Mouse (Mus musculus) colon, adult 2 months (tissue): ENCODE measurements around the gene Naaa. TPM values are rescaled to one million over a fixed set of nuclear protein-coding genes. Genes with fewer than 3 reads are reported as not detected.

Experiments used
- polyA plus RNA-seq: library from polyadenylated mRNA; depleted of rRNA; stranded (reverse); fragments of >200 nt; gene quantifications from 2 replicates; pipeline ENCODE4 v1.2.3, GENCODE M21; 2012; rRNA removed

The Naaa gene
- polyA plus RNA-seq, result 43.0 and 46.2 TPM in 2 replicates

GRCm38 (mm10) chr5:92277437-92278394 lies at the start of gene Naaa:
Gene Naaa (minus strand): TSS chr5:92278170.

GRCm38 (mm10) chr5:92309681-92310511 lies 31.9 kb upstream of the Naaa start, which contains the start of gene Sdad1:
Gene Sdad1 (minus strand): TSS chr5:92310479.

GRCm38 (mm10) chr5:92256218-92256617 lies 21.8 kb downstream of the Naaa start, which contains the start of gene Ppef2:
Gene Ppef2 (minus strand): TSS chr5:92256278.

GRCm38 (mm10) chr5:92215308-92215707 lies 62.7 kb downstream of the Naaa start, which contains the start of gene U90926:
Gene U90926 (minus strand): TSS chr5:92215408.

Other genes starting within 250 kb of the Naaa start
- 0.65 and 1.9 TPM in 2 replicates for gene Cdkl2, start 234.3 kb downstream of the Naaa start, polyA plus RNA-seq
- 10.0 and 11.0 TPM in 2 replicates for gene G3bp2, start 194.5 kb downstream of the Naaa start, polyA plus RNA-seq
- gene Uso1, start 140.2 kb downstream of the Naaa start, polyA plus RNA-seq, result 24.8 and 32.0 TPM in 2 replicates
- gene U90926, start 62.8 kb downstream of the Naaa start, polyA plus RNA-seq, result not detected in 2 replicates
- 0.34 and 0.84 TPM in 2 replicates for gene Ppef2, start 21.9 kb downstream of the Naaa start, polyA plus RNA-seq
- gene Sdad1, start 32.3 kb upstream of the Naaa start, polyA plus RNA-seq, result 4.8 and 8.7 TPM in 2 replicates
- gene Cxcl9, start 49.9 kb upstream of the Naaa start, polyA plus RNA-seq, result 0.69 and 2.0 TPM in 2 replicates
- 5.3 and 7.4 TPM in 2 replicates for gene Art3, start 53.7 kb upstream of the Naaa start, polyA plus RNA-seq
- 1.8 and 2.7 TPM in 2 replicates for gene Cxcl10, start 70.7 kb upstream of the Naaa start, polyA plus RNA-seq
- gene Nup54, start 157.0 kb upstream of the Naaa start, polyA plus RNA-seq, result 7.5 and 8.1 TPM in 2 replicates
- gene Scarb2, start 228.7 kb upstream of the Naaa start, polyA plus RNA-seq, result 22.5 and 23.1 TPM in 2 replicates